Comparison of ENCODE assay signal across 25 mouse cellular contexts in genomic region chr17:24359006-24359405, GRCm38 (mm10). TPM values are rescaled to one million over a fixed set of nuclear protein-coding genes. Genes with fewer than 3 reads are reported as not detected.
A peak's percentile ranks its signal among the peaks of the same experiment; 100 is the strongest.
DNase-seq lines count a peak whose midpoint lies in the region; ATAC-seq and TF ChIP-seq lines count a peak whose summit lies in the region.
"Had no signal": no experiment of that assay in that cellular context is flagged by ENCODE, and none has a peak within 500 bp of the region (broad histone marks: within the 10 kb centered on the region; RNA-seq: fewer than 3 reads in every experiment).

No protein-coding gene starts in this region.

- no peak overlapping the region for H3K4me2 ChIP-seq in liver, embryonic 12.5 days
- H3K4me2 ChIP-seq in lung, embryonic 16.5 days (ENCODE audit: low read depth, low read length): no peak overlapping the region
- H3K4me2 ChIP-seq: forebrain, embryonic 15.5 days; hindbrain, embryonic 14.5 days; midbrain, embryonic 12.5 days; neural tube, embryonic 12.5 days had no signal

- peak overlapping the region; percentile 43; the same call in 1 of the 2 replicates for H3K27ac ChIP-seq in liver, adult 2 months (replicated peaks; ENCODE audit: insufficient read depth, low read depth, low read length)
- no peak overlapping the region for H3K27ac ChIP-seq in liver, embryonic 12.5 days
- H3K27ac ChIP-seq in lung, embryonic 16.5 days (ENCODE audit: low read length): peak overlapping the region; percentile 83
- H3K27ac ChIP-seq: embryonic facial prominence, embryonic 10.5 days; forebrain, embryonic 15.5 days; heart, embryonic 10.5 days; hindbrain, embryonic 14.5 days; left cerebral cortex, adult 2 months; midbrain, embryonic 12.5 days; neural tube, embryonic 12.5 days had no signal

- H3K79me2 ChIP-seq in liver, adult 2 months (ENCODE audit: control insufficient read depth, insufficient read depth, low read length): 0 out of 2 replicates have a peak, but pooled peaks cover 5% of the 10 kb centered on the region

- peak; percentile 68 for DNase-seq in liver, adult 2 months (ENCODE audit: extremely low read depth, low read depth, low spot score)
- no peak for DNase-seq in lung, adult 2 months
- peak; percentile 80 to 81 for DNase-seq in kidney, adult 8-10 months
- DNase-seq in kidney, postnatal 25 days: peak; percentile 66 to 78
- DNase-seq in spleen, postnatal 36 days (ENCODE audit: low spot score in 2 of 2): no peak
- no peak for DNase-seq in thymus, postnatal 36 days
- DNase-seq: adrenal gland, postnatal 25 days; gastrocnemius, postnatal 10 days; heart, postnatal 4 days; right cerebral cortex, postnatal 14 days; thymus, postnatal 25 days had no signal

- H3K9me3 ChIP-seq in liver, embryonic 12.5 days (replicated peaks): no peaks in the 10 kb centered on the region
- H3K9me3 ChIP-seq in lung, embryonic 16.5 days (ENCODE audit: control insufficient read depth, low read length): no peaks in the 10 kb centered on the region
- H3K9me3 ChIP-seq: embryonic facial prominence, embryonic 10.5 days; forebrain, embryonic 15.5 days; heart, embryonic 10.5 days; midbrain, embryonic 12.5 days; neural tube, embryonic 12.5 days had no signal

- TF ChIP-seq POLR2A in liver, adult 2 months (IDR thresholded peaks at IDR 0.05; ENCODE audit: extremely low read depth, insufficient read depth, low read length): no peak
- TF ChIP-seq POLR2A in lung, adult 2 months (IDR thresholded peaks at IDR 0.05; ENCODE audit: borderline replicate concordance, extremely low read depth, low read depth, low read length): no peak

- no peak for TF ChIP-seq CTCF in liver, adult 2 months (IDR thresholded peaks at IDR 0.05; ENCODE audit: low read depth, low read length)
- no peak for TF ChIP-seq CTCF in lung, adult 2 months (IDR thresholded peaks at IDR 0.05; ENCODE audit: insufficient read depth, low read length)

- no peaks in the 10 kb centered on the region for H3K27me3 ChIP-seq in liver, adult 2 months (ENCODE audit: control insufficient read depth, insufficient read depth, low read length)
- no peaks in the 10 kb centered on the region for H3K27me3 ChIP-seq in liver, embryonic 12.5 days (replicated peaks)
- H3K27me3 ChIP-seq in lung, embryonic 16.5 days (ENCODE audit: control insufficient read depth, insufficient read depth, low read depth, low read length): no peaks in the 10 kb centered on the region
- H3K27me3 ChIP-seq: forebrain, embryonic 15.5 days; midbrain, embryonic 12.5 days; neural tube, embryonic 12.5 days had no signal

- H3K9ac ChIP-seq in liver, adult 2 months (ENCODE audit: low read depth, low read length): no peak overlapping the region
- H3K9ac ChIP-seq in liver, embryonic 12.5 days: no peak overlapping the region
- no peak overlapping the region for H3K9ac ChIP-seq in lung, embryonic 16.5 days (ENCODE audit: low read length)
- H3K9ac ChIP-seq: forebrain, embryonic 15.5 days; hindbrain, embryonic 14.5 days; midbrain, embryonic 12.5 days; neural tube, embryonic 12.5 days had no signal

- peaks cover 44% of the 10 kb centered on the region for H3K4me1 ChIP-seq in liver, adult 2 months (ENCODE audit: control insufficient read depth, insufficient read depth, low read length)
- peaks cover 66% of the 10 kb centered on the region for H3K4me1 ChIP-seq in liver, embryonic 12.5 days
- peaks cover 16% of the 10 kb centered on the region for H3K4me1 ChIP-seq in lung, embryonic 16.5 days (replicated peaks; ENCODE audit: control insufficient read depth, insufficient read depth, low read length)
- peaks cover 14% of the 10 kb centered on the region for H3K4me1 ChIP-seq in lung, adult 2 months (ENCODE audit: control insufficient read depth, insufficient read depth, low read length)
- H3K4me1 ChIP-seq: embryonic facial prominence, embryonic 10.5 days; neural tube, embryonic 12.5 days had no signal

- no peak for ATAC-seq in liver, embryonic 12.5 days
- no peak for ATAC-seq in lung, embryonic 16.5 days (ENCODE audit: low read depth)
- ATAC-seq: CD4-positive, CD25-positive, alpha-beta regulatory T cell, adult 4 months; forebrain, embryonic 15.5 days; inflammation-experienced regulatory T-cells, adult 6 months had no signal

- no peaks in the 10 kb centered on the region for H3K36me3 ChIP-seq in liver, adult 2 months (ENCODE audit: control insufficient read depth, insufficient read depth, low read length)
- H3K36me3 ChIP-seq in liver, embryonic 12.5 days: peaks cover 71% of the 10 kb centered on the region
- H3K36me3 ChIP-seq in lung, embryonic 16.5 days (ENCODE audit: control insufficient read depth, insufficient read depth, low read length): no peaks in the 10 kb centered on the region; the same call in 1 of the 2 replicates
- H3K36me3 ChIP-seq: embryonic facial prominence, embryonic 10.5 days; forebrain, embryonic 15.5 days; heart, embryonic 10.5 days; neural tube, embryonic 12.5 days had no signal

- H3K4me3 ChIP-seq in liver, adult 2 months (ENCODE audit: insufficient read depth, low read depth, low read length): no peak overlapping the region
- H3K4me3 ChIP-seq in liver, embryonic 12.5 days: no peak overlapping the region
- H3K4me3 ChIP-seq in lung, embryonic 16.5 days (ENCODE audit: low read length): no peak overlapping the region
- no peak overlapping the region for H3K4me3 ChIP-seq in lung, adult 2 months (replicated peaks; ENCODE audit: extremely low read depth, low read depth, low read length)
- H3K4me3 ChIP-seq: embryonic facial prominence, embryonic 10.5 days; forebrain, embryonic 15.5 days; heart, embryonic 10.5 days; left cerebral cortex, adult 2 months; midbrain, embryonic 12.5 days; neural tube, embryonic 12.5 days had no signal

- WGBS in liver, adult 2 months: 21% methylated on average over 8 of the region's 8 CpGs
- WGBS in liver, embryonic 12.5 days (ENCODE audit: insufficient replicate concordance): 79% methylated on average over 8 of the region's 8 CpGs
- WGBS in lung, embryonic 16.5 days: 57% methylated on average over 8 of the region's 8 CpGs
- 69% methylated on average over 8 of the region's 8 CpGs for WGBS in lung, adult 2 months

RNA-seq across cellular contexts. Expression of gene Abca3, which starts 7.3 kb away (rescaled TPM):
- 36.0 and 46.1 TPM in 2 replicates for total RNA-seq in liver, adult 2 months (2014; rRNA removed)
- polyA plus RNA-seq in liver, adult 2 months (2012; rRNA removed): 70.0 and 76.6 TPM in 2 replicates
- polyA plus RNA-seq in liver, embryonic 12.5 days (2016; fragmentation: Nextera tagmentation; extraction: Ambion mirVana): 21.1 and 22.6 TPM in 2 replicates
- polyA plus RNA-seq in lung, embryonic 16.5 days (2015; fragmentation: Nextera tagmentation; extraction: Ambion mirVana): 40.8 and 48.4 TPM in 2 replicates
- 231 and 262 TPM in 2 replicates for polyA plus RNA-seq in lung, adult 2 months (2012; rRNA removed)

RNA-seq across cellular contexts. Expression of gene Abca17, which starts 8.1 kb away (rescaled TPM):
- total RNA-seq in liver, adult 2 months (2014; rRNA removed): not detected in 2 replicates
- polyA plus RNA-seq in liver, adult 2 months (2012; rRNA removed): 0.02 TPM in 1 of 2 replicates, not detected in the other
- polyA plus RNA-seq in liver, embryonic 12.5 days (2016; fragmentation: Nextera tagmentation; extraction: Ambion mirVana): not detected in 2 replicates
- 0.34 and 0.55 TPM in 2 replicates for polyA plus RNA-seq in lung, embryonic 16.5 days (2015; fragmentation: Nextera tagmentation; extraction: Ambion mirVana)
- 0.40 and 0.78 TPM in 2 replicates for polyA plus RNA-seq in lung, adult 2 months (2012; rRNA removed)
- total RNA-seq: granulocyte monocyte progenitor cell, adult 5-6 weeks had no signal
- polyA plus RNA-seq: embryonic facial prominence, embryonic 10.5 days; forebrain, embryonic 15.5 days; heart, embryonic 10.5 days; heart, embryonic 16.5 days; inflammation-experienced regulatory T-cells, adult 6 months; limb, embryonic 11.5 days; midbrain, embryonic 12.5 days had no signal

RNA-seq across cellular contexts. Expression of gene Rnps1, which starts 55.4 kb away (rescaled TPM):
- total RNA-seq in liver, adult 2 months (2014; rRNA removed): 17.3 and 20.7 TPM in 2 replicates
- polyA plus RNA-seq in liver, adult 2 months (2012; rRNA removed): 32.7 and 37.6 TPM in 2 replicates
- polyA plus RNA-seq in liver, embryonic 12.5 days (2016; fragmentation: Nextera tagmentation; extraction: Ambion mirVana): 195 and 204 TPM in 2 replicates
- polyA plus RNA-seq in lung, embryonic 16.5 days (2015; fragmentation: Nextera tagmentation; extraction: Ambion mirVana): 226 and 246 TPM in 2 replicates
- 83.2 and 101 TPM in 2 replicates for polyA plus RNA-seq in lung, adult 2 months (2012; rRNA removed)

Comparison
In these comparisons a context has a peak if more than half of its experiments do, and no peak if none do; other contexts are left out.
1. DNase-seq: peak in liver, adult 2 months (single experiment), kidney, adult 8-10 months (2 of 2) and kidney, postnatal 25 days (2 of 2); none in lung, adult 2 months (single experiment), spleen, postnatal 36 days (0 of 2) and thymus, postnatal 36 days (0 of 2).